Mouse (Mus musculus) midbrain, embryonic 15.5 days (tissue): ENCODE data around the gene Gm13287. TPM values are rescaled to one million over a fixed set of nuclear protein-coding genes. Genes with fewer than 3 reads are reported as not detected.
"Not testable (repeated sequence)": the region's sequence is repeated elsewhere in the genome, so short reads cannot be mapped to it uniquely, and the experiment has no call there.

Experiments
- ATAC-seq: fragments of 200-750 bp; cut with Nextera tagmentation; replicated peaks from 2 replicates; pipeline ENCODE4 v1.8.0; 2017; ENCODE audit warnings: moderate TSS enrichment
- H3K27ac ChIP-seq: fragments of 300-500 bp; sonication (generic); 2 replicates; pipeline ENCODE4 v1.5.1; 2015; ENCODE audit warnings: mild to moderate bottlenecking, inconsistent platforms
- H3K27me3 ChIP-seq: fragments of 300-500 bp; sonication (generic); replicated peaks from 2 replicates; pipeline ENCODE4 v1.6.1; 2015; ENCODE audit warnings: inconsistent platforms
- H3K36me3 ChIP-seq: fragments of 300-500 bp; sonication (generic); replicated peaks from 2 replicates; pipeline ENCODE4 v1.6.1; 2015; ENCODE audit warnings: inconsistent platforms
- H3K4me1 ChIP-seq: fragments of 300-500 bp; sonication (generic); 2 replicates; pipeline ENCODE4 v1.6.1; 2015; ENCODE audit warnings: inconsistent platforms
- H3K4me2 ChIP-seq: fragments of 300-500 bp; sonication (generic); 2 replicates; pipeline ENCODE4 v1.6.1; 2015; ENCODE audit warnings: inconsistent platforms, mild to moderate bottlenecking, moderate library complexity
- H3K4me3 ChIP-seq: fragments of 300-500 bp; sonication (generic); 2 replicates; pipeline ENCODE4 v1.5.1; 2015; ENCODE audit warnings: mild to moderate bottlenecking, inconsistent platforms
- H3K9ac ChIP-seq: fragments of 300-500 bp; sonication (generic); 2 replicates; pipeline ENCODE4 v1.6.1; 2015; ENCODE audit warnings: mild to moderate bottlenecking, inconsistent platforms
- H3K9me3 ChIP-seq: fragments of 300-500 bp; sonication (generic); 2 replicates; pipeline ENCODE4 v1.6.1; 2016; ENCODE audit warnings: inconsistent platforms
- WGBS: fragments of 180-500 bp; shearing (Covaris S2); methylation state at CpG from one replicate; pipeline ENCODE4 v1.1.7; 2015; ENCODE audit warnings: mixed read lengths; 5-methylcytosine and 5-hydroxymethylcytosine counted together
- polyA plus RNA-seq: library from polyadenylated mRNA; unstranded; fragments of >200 nt; fragmentation: Nextera tagmentation; extraction: Ambion mirVana; gene quantifications from 2 replicates; pipeline ENCODE4 v1.2.1, GENCODE M21; 2015

Gm13287 gene
- not detected in 2 replicates for polyA plus RNA-seq

GRCm38 (mm10) chr4:88802954-88803353 is at the start of gene Gm13287:
Gm13287 (plus strand) TSS chr4:88803254.
- not testable (repeated sequence) for H3K27me3 ChIP-seq, H3K36me3 ChIP-seq, H3K9me3 ChIP-seq, ATAC-seq, H3K27ac ChIP-seq, H3K4me3 ChIP-seq, H3K4me2 ChIP-seq, H3K4me1 ChIP-seq, H3K9ac ChIP-seq
- no CpG with 5 or more reads among the region's 29 CpGs for WGBS

- 77% methylated on average over 15 of the region's 15 CpGs for WGBS
- H3K9ac ChIP-seq = not testable (repeated sequence)
Observed at GRCm38 (mm10) chr4:88754818-88755340, 48.2 kb upstream of the Gm13287 start, which contains the start of gene Gm13271. Gm13271 (plus strand) TSS chr4:88754868.

GRCm38 (mm10) chr4:88756581-88757513 is 46.2 kb upstream of the Gm13287 start:
- not testable (repeated sequence) for H3K4me1 ChIP-seq, H3K9me3 ChIP-seq, H3K27me3 ChIP-seq, H3K36me3 ChIP-seq, ATAC-seq
- Histone ChIP-seq H3K27ac (peak overlapping the region; percentile 71), H3K4me2 (peak overlapping the region; percentile 91), H3K4me3 (peak overlapping the region; percentile 47), H3K9ac (peak overlapping the region; percentile 53)
- 9% methylated on average over 29 of the region's 31 CpGs for WGBS

More at GRCm38 (mm10) chr4:88754818-88755340, 48.2 kb upstream of the Gm13287 start, which contains the start of gene Gm13271:
- H3K36me3 ChIP-seq, H3K4me2 ChIP-seq, H3K27me3 ChIP-seq, H3K4me3 ChIP-seq, H3K4me1 ChIP-seq, ATAC-seq, H3K9me3 ChIP-seq, H3K27ac ChIP-seq: not testable (repeated sequence)

- not testable (repeated sequence) for H3K9me3 ChIP-seq, H3K27me3 ChIP-seq, H3K36me3 ChIP-seq, H3K4me1 ChIP-seq
- ATAC-seq = peak; percentile 100
- H3K27ac ChIP-seq = peak overlapping the region; percentile 71
- peak overlapping the region; percentile 47 for H3K4me3 ChIP-seq
- 0% methylated on average over 21 of the region's 21 CpGs for WGBS
- peak overlapping the region; percentile 53 for H3K9ac ChIP-seq
- peak overlapping the region; percentile 91 for H3K4me2 ChIP-seq
Observed at GRCm38 (mm10) chr4:88757628-88758031, 45.4 kb upstream of the Gm13287 start.

GRCm38 (mm10) chr4:88758751-88759150 is 44.3 kb upstream of the Gm13287 start:
- H3K9ac ChIP-seq, ATAC-seq, H3K4me3 ChIP-seq, H3K27ac ChIP-seq, H3K4me2 ChIP-seq, H3K36me3 ChIP-seq, H3K9me3 ChIP-seq, H3K4me1 ChIP-seq, H3K27me3 ChIP-seq: not testable (repeated sequence)
- WGBS = 84% methylated on average over 9 of the region's 9 CpGs

GRCm38 (mm10) chr4:88759610-88760268 is 43.3 kb upstream of the Gm13287 start, which contains the start of gene Gm13283:
Gm13283 (plus strand) TSS chr4:88760119.
- not testable (repeated sequence) for H3K36me3 ChIP-seq, H3K27ac ChIP-seq, H3K27me3 ChIP-seq, ATAC-seq, H3K4me1 ChIP-seq, H3K9ac ChIP-seq, H3K9me3 ChIP-seq
- whole genome bisulfite sequencing = 24% methylated on average over 10 of the region's 14 CpGs
- Histone ChIP-seq H3K4me2 (peak within 1 kb of the TSS; percentile 69), H3K4me3 (peak within 1 kb of the TSS; percentile 34)

- H3K36me3 ChIP-seq, ATAC-seq, H3K9me3 ChIP-seq, H3K4me1 ChIP-seq, H3K27ac ChIP-seq, H3K9ac ChIP-seq, H3K27me3 ChIP-seq: not testable (repeated sequence)
- Histone ChIP-seq H3K4me2 (peak overlapping the region; percentile 69), H3K4me3 (peak overlapping the region; percentile 34)
- 0% methylated on average over 23 of the region's 28 CpGs for WGBS
Observed at GRCm38 (mm10) chr4:88760431-88760830, 42.6 kb upstream of the Gm13287 start.

GRCm38 (mm10) chr4:88761776-88762175 is 41.3 kb upstream of the Gm13287 start:
- H3K27ac ChIP-seq, ATAC-seq, H3K36me3 ChIP-seq, H3K9me3 ChIP-seq, H3K4me1 ChIP-seq, H3K4me3 ChIP-seq, H3K4me2 ChIP-seq, H3K27me3 ChIP-seq, H3K9ac ChIP-seq: not testable (repeated sequence)
- 64% methylated on average over 6 of the region's 8 CpGs for WGBS

- H3K27me3 ChIP-seq, H3K9me3 ChIP-seq, ATAC-seq, H3K9ac ChIP-seq, H3K36me3 ChIP-seq, H3K4me1 ChIP-seq, H3K4me3 ChIP-seq, H3K27ac ChIP-seq, H3K4me2 ChIP-seq: not testable (repeated sequence)
- 43% methylated on average over 9 of the region's 9 CpGs for WGBS
Observed at GRCm38 (mm10) chr4:88762341-88762740, 40.7 kb upstream of the Gm13287 start.

- ATAC-seq, H3K4me1 ChIP-seq, H3K27me3 ChIP-seq, H3K9me3 ChIP-seq, H3K9ac ChIP-seq, H3K27ac ChIP-seq, H3K36me3 ChIP-seq: not testable (repeated sequence)
- H3K4me3 ChIP-seq = peak overlapping the region; percentile 38
- peak overlapping the region; percentile 63 for H3K4me2 ChIP-seq
- 3% methylated on average over 33 of the region's 42 CpGs for WGBS
Observed at GRCm38 (mm10) chr4:88763384-88764018, 39.6 kb upstream of the Gm13287 start.

GRCm38 (mm10) chr4:88773534-88773933 is 29.5 kb upstream of the Gm13287 start, which contains the start of gene Gm13290:
Gm13290 (plus strand) TSS chr4:88773834.
- not testable (repeated sequence) for H3K4me1 ChIP-seq, H3K4me2 ChIP-seq, H3K27me3 ChIP-seq, H3K9ac ChIP-seq, H3K9me3 ChIP-seq, H3K4me3 ChIP-seq, H3K27ac ChIP-seq, ATAC-seq, H3K36me3 ChIP-seq
- no CpG with 5 or more reads among the region's 32 CpGs for WGBS

- not testable (repeated sequence) for H3K4me2 ChIP-seq, H3K27me3 ChIP-seq, H3K9me3 ChIP-seq, H3K27ac ChIP-seq, H3K36me3 ChIP-seq, ATAC-seq, H3K4me3 ChIP-seq, H3K9ac ChIP-seq, H3K4me1 ChIP-seq
- no CpG with 5 or more reads among the region's 29 CpGs for WGBS
Observed at GRCm38 (mm10) chr4:88776622-88777021, 26.4 kb upstream of the Gm13287 start, which contains the start of gene Gm13289. Gm13289 (plus strand) TSS chr4:88776922.
